17 mouse cellular contexts compared by ENCODE assay signal in the genomic region with DNA sequence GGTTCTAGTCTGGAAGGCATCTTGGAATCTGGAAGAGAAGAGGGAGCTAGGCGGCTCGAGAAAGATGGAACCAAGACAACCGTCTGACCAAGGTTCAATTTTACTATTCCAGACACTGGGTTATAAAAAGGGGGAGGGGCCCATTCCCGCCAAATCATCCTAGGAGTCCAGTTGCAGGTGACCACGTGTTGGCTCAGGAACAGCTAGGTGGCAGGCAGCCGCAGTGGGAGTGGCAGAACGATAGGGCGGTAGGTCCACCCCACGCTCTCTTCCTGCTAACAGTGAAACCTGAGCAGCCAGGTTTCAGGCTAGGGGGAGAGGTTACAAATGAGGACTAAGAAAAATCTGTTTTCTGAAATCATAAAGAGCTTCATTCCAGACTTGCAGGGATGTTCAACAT. TPM values are rescaled to one million over a fixed set of nuclear protein-coding genes. Genes with fewer than 3 reads are reported as not detected.
"Had no signal": no experiment of that assay in that cellular context is flagged by ENCODE, and none has a peak within 500 bp of the region (broad histone marks: within the 10 kb centered on the region; RNA-seq: fewer than 3 reads in every experiment).

No protein-coding gene starts in this region.

- H3K27ac ChIP-seq: midbrain, embryonic 15.5 days; neural tube, embryonic 13.5 days had no signal

- ATAC-seq: midbrain, embryonic 15.5 days had no signal

- H3K4me1 ChIP-seq: midbrain, embryonic 15.5 days; neural tube, embryonic 13.5 days had no signal

- H3K4me3 ChIP-seq: liver, embryonic 15.5 days; midbrain, embryonic 15.5 days; neural tube, embryonic 13.5 days had no signal

- DNase-seq: kidney, adult 11 months; lung, adult 2 months; right cerebral cortex, adult 18-20 months; thymus, adult 18-20 months; thymus, postnatal 14 days had no signal

RNA-seq across cellular contexts. Expression of a gene that starts 42.5 kb away (rescaled TPM):
- total RNA-seq: layer of hippocampus, postnatal 25 days; left cerebral cortex, postnatal 36 days had no signal
- polyA plus RNA-seq: kidney, embryonic 14.5 days; liver, embryonic 11.5 days; midbrain, embryonic 11.5 days; midbrain, embryonic 15.5 days; neural tube, embryonic 13.5 days had no signal

RNA-seq across cellular contexts. Expression of a gene that starts 50.9 kb away (rescaled TPM):
- total RNA-seq: layer of hippocampus, adult 8-10 months; layer of hippocampus, postnatal 25 days; left cerebral cortex, postnatal 36 days; megakaryocyte, adult 5-6 weeks had no signal
- polyA plus RNA-seq: kidney, embryonic 14.5 days; limb, embryonic 14.5 days; liver, embryonic 11.5 days; liver, embryonic 15.5 days; lung, postnatal 0 days; midbrain, embryonic 11.5 days; midbrain, embryonic 15.5 days; neural tube, embryonic 13.5 days had no signal
